In the genomic region with DNA sequence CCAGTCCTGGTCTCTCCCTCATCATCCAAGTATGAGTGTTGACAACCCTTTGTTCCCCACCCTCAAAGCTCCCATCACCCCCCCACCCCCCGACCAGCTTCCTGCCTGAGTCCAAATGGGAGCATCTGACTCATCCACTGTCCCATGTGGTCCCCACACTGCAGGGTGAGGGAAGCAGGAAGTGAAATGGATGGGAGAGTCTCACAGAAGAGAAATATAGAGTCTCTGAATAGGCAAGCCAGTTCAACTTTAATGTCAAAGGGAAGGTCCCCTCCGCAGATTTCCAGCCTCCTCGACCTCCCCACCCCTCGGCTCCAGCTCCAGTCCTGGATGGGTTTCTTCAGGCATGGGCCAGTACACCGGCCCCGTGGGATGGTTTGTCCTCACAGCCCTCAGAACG, we compare ENCODE assay signal across 16 mouse cellular contexts.
"Had no signal": no experiment of that assay in that cellular context is flagged by ENCODE, and none has a peak within 500 bp of the region (broad histone marks: within the 10 kb centered on the region; RNA-seq: fewer than 3 reads in every experiment).

No protein-coding gene starts in this region.

- DNase-seq: cerebellum, adult 8-10 months; cerebellum, adult 9-10 months; cerebellum, adult 9-11 months; cerebellum, postnatal 10 days; cerebellum, postnatal 14 days; cerebellum, postnatal 25 days; cerebellum, postnatal 36 days; embryo, embryonic 11 days; forebrain, postnatal 0 days; gastrocnemius, adult 2 months; gastrocnemius, postnatal 10 days; gastrocnemius, postnatal 14 days; gastrocnemius, postnatal 25 days; gastrocnemius, postnatal 36 days; heart, adult 18-20 months; heart, adult 2 months had no signal
